Mouse (Mus musculus): Measurements from ENCODE around the gene Bod1l. TPM values are rescaled to one million over a fixed set of nuclear protein-coding genes. Genes with fewer than 3 reads are reported as not detected.
A peak's percentile ranks its signal among the peaks of the same experiment; 100 is the strongest.

Bod1l gene
- total and polyA plus RNA-seq, 3 experiments: 20.7 to 472 (median 23.8) TPM

DNA sequence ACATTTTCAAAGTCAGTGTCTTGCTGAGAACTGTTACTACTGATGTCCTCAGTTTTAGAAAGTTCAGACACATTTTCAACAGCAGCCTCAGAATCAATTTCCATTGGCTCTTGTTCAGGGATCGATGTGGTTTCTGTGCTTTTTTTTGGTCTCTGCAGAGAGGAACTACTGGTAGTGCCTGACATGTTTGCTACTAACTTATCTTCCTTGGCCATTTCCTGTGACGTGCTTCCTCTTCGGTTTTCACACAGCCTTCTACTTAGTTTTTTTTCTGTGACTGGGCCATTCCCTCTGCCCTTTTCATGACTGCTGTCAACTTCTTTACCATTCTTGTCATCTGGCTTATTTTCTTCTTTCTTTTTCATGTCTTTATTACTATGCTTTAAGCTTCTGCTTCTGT, 23.6 kb downstream of the Bod1l start:
- Histone ChIP-seq H3K9me3 (replicated peaks; ENCODE audit: insufficient read depth, low read length) (no peaks in the 10 kb centered on the region), H3K9ac (ENCODE audit: control insufficient read depth, low read depth, low read length, poor library complexity, severe bottlenecking) (no peak overlapping the region), H3K36me3 (ENCODE audit: control insufficient read depth in 1 of 2, insufficient read depth in 2 of 2, low read length in 2 of 2) (peaks cover 21 to 32% of the 10 kb centered on the region in 2 experiments), H3K27ac (ENCODE audit: control insufficient read depth, low read depth, low read length) (peak overlapping the region; percentile 41), H3K79me2 (ENCODE audit: control insufficient read depth, insufficient read depth, low read length, poor library complexity) (no peaks in the 10 kb centered on the region), H3K4me1 (ENCODE audit: control insufficient read depth in 1 of 2, insufficient read depth in 2 of 2, low read length in 2 of 2) (peaks cover 12 to 14% of the 10 kb centered on the region in 2 experiments), H3K4me3 (ENCODE audit: control insufficient read depth in 1 of 2, insufficient read depth in 1 of 2, low read depth in 2 of 2, low read length in 2 of 2) (no peak overlapping the region), H3K27me3 (ENCODE audit: control insufficient read depth in 1 of 2, insufficient read depth in 2 of 2, low read length in 2 of 2) (no peaks in the 10 kb centered on the region)
- peak; percentile 66 for DNase-seq (ENCODE audit: low read depth, low spot score)
- TF ChIP-seq NRF1 (IDR thresholded peaks at IDR 0.05; ENCODE audit: insufficient read depth, low read depth, low read length, poor library complexity, severe bottlenecking) (no peak), GATA1 (IDR thresholded peaks at IDR 0.05; ENCODE audit: low read depth, low read length) (peak; percentile 84), TCF12 (IDR thresholded peaks at IDR 0.05; ENCODE audit: low read depth, low read length) (peak; percentile 46; the same call in 1 of the 2 replicates), POLR2AphosphoS2 (IDR thresholded peaks at IDR 0.05; ENCODE audit: low read length) (no peak), ZNF384 (IDR thresholded peaks at IDR 0.05; ENCODE audit: low read depth, low read length) (peak; percentile 84), ELF1 (IDR thresholded peaks at IDR 0.05; ENCODE audit: low read depth, low read length) (no peak), POLR2A (IDR thresholded peaks at IDR 0.05; ENCODE audit: control insufficient read depth in 1 of 2, insufficient read depth in 1 of 2, low read depth in 1 of 2, low read length in 2 of 2, poor library complexity in 1 of 2) (no peak), GABPA (IDR thresholded peaks at IDR 0.05; ENCODE audit: low read depth, low read length) (no peak), ZC3H11A (IDR thresholded peaks at IDR 0.05; ENCODE audit: low read depth, low read length) (no peak), BHLHE40 (IDR thresholded peaks at IDR 0.05; ENCODE audit: borderline replicate concordance, low read depth, low read length) (no peak), SMC3 (IDR thresholded peaks at IDR 0.05; ENCODE audit: low read depth, low read length) (no peak), KAT2A (conservative IDR thresholded peaks at IDR 0.05; ENCODE audit: low read depth, low read length) (no peak), MAX (IDR thresholded peaks at IDR 0.05; ENCODE audit: low read length) (no peak), ZKSCAN1 (IDR thresholded peaks at IDR 0.05; ENCODE audit: low read depth, low read length) (no peak), TAL1 (IDR thresholded peaks at IDR 0.05; ENCODE audit: low read length) (peak; percentile 37), NELFE (IDR thresholded peaks at IDR 0.05; ENCODE audit: low read depth, low read length) (no peak), SIN3A (IDR thresholded peaks at IDR 0.05; ENCODE audit: low read length) (no peak), JUND (IDR thresholded peaks at IDR 0.05; ENCODE audit: low read depth, low read length) (no peak), E2F4 (IDR thresholded peaks at IDR 0.05; ENCODE audit: borderline replicate concordance, low read depth, low read length) (no peak), USF2 (IDR thresholded peaks at IDR 0.05; ENCODE audit: borderline replicate concordance in 1 of 2, insufficient read depth in 1 of 2, low read depth in 1 of 2, low read length in 2 of 2) (no peak), TBP (IDR thresholded peaks at IDR 0.05; ENCODE audit: low read depth, low read length) (no peak), MEF2A (IDR thresholded peaks at IDR 0.05; ENCODE audit: extremely low read depth, insufficient replicate concordance, low read depth, low read length, poor library complexity, severe bottlenecking) (no peak), RCOR1 (IDR thresholded peaks at IDR 0.05; ENCODE audit: low read depth, low read length) (0 out of 2 replicates have a peak, but pooled peaks have one; percentile 25), HCFC1 (IDR thresholded peaks at IDR 0.05; ENCODE audit: low read depth, low read length) (no peak; the same call in 1 of the 2 replicates), ZMIZ1 (IDR thresholded peaks at IDR 0.05; ENCODE audit: low read depth, low read length) (no peak), POLR2AphosphoS5 (IDR thresholded peaks at IDR 0.05; ENCODE audit: borderline replicate concordance, low read depth, low read length) (no peak), USF1 (IDR thresholded peaks at IDR 0.05; ENCODE audit: low read depth, low read length) (no peak), RAD21 (IDR thresholded peaks at IDR 0.05; ENCODE audit: low read depth, low read length) (no peak), MYB (IDR thresholded peaks at IDR 0.05; ENCODE audit: low read depth, low read length) (no peak), ETS1 (IDR thresholded peaks at IDR 0.05; ENCODE audit: low read depth, low read length) (peak; percentile 46; the same call in 1 of the 2 replicates), MAZ (IDR thresholded peaks at IDR 0.05; ENCODE audit: low read depth, low read length) (no peak), CHD1 (IDR thresholded peaks at IDR 0.05; ENCODE audit: low read depth, low read length) (no peak), MAFK (IDR thresholded peaks at IDR 0.05; ENCODE audit: borderline replicate concordance, low read depth, low read length) (no peak), CHD2 (IDR thresholded peaks at IDR 0.05; ENCODE audit: low read length) (no peak), CTCF (IDR thresholded peaks at IDR 0.05 in 2 of 3, conservative IDR thresholded peaks at IDR 0.05 in 1 of 3; ENCODE audit: control insufficient read depth in 1 of 3, insufficient read depth in 1 of 3, low read depth in 2 of 3, low read length in 3 of 3, poor library complexity in 1 of 3, severe bottlenecking in 1 of 3) (no peak), MXI1 (IDR thresholded peaks at IDR 0.05; ENCODE audit: low read depth, low read length) (no peak), MYC (IDR thresholded peaks at IDR 0.05; ENCODE audit: low read depth, low read length) (no peak), EP300 (IDR thresholded peaks at IDR 0.05; ENCODE audit: low read depth in 1 of 2, low read length in 2 of 2) (peak; percentile 56 to 67; a peak in 2 of 4 replicates)
